Mouse (Mus musculus): ENCODE measurements around the gene Gm42674. TPM values are rescaled to one million over a fixed set of nuclear protein-coding genes. Genes with fewer than 3 reads are reported as not detected.

Gm42674 gene
- polyA plus RNA-seq (2015; fragmentation: Nextera tagmentation; extraction: Ambion mirVana): not detected in 2 replicates

DNA sequence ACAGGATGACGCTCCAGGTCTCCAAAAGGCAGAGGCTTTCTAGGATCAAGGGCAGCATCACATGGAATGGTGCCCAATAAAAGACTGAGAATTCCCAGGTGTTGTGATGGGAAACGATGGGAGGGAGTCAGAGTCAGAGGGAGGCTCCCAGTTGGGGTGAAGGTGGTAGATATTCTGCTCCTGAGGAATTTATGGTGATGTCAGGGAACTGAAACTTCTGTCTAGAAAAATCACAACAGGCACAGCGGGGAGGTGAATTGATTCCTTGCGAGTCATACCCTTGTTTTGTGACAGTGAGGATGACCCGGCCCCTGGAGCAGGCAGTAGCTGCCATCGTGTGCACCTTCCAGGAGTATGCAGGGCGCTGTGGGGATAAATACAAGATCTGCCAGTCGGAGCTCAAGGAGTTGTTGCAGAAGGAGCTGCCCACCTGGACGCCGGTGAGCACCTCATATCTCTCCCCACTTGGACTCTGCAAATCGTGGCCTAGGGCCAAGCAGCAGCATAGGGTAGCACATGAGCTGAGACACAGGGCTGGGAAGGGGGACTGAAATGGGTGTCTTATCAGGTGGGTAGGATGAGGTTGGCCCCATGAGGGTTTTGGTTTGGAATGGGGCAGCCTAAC lies at the start of gene Gm42674:
TSS of gene Gm42674 (plus strand) at position 419 of the 625 bp plus-strand sequence.
- H3K27ac ChIP-seq: no peak within 1 kb of the TSS
- 68% methylated on average over 11 of the region's 11 CpGs for WGBS (ENCODE audit: insufficient replicate concordance)
- H3K4me3 ChIP-seq (replicated peaks): no peak within 1 kb of the TSS
- H3K36me3 ChIP-seq: no peaks in the 10 kb centered on the region
- no peaks in the 10 kb centered on the region for H3K9me3 ChIP-seq (replicated peaks)
- H3K9ac ChIP-seq: no peak within 1 kb of the TSS
- peaks cover 8% of the 10 kb centered on the region for H3K4me1 ChIP-seq (replicated peaks)
- no peak for DNase-seq
- ATAC-seq (ENCODE audit: low read depth): no peak
- H3K4me2 ChIP-seq: no peak within 1 kb of the TSS
- H3K27me3 ChIP-seq: no peaks in the 10 kb centered on the region

- ATAC-seq (ENCODE audit: low read depth) (no peak), DNase-seq (no peak)
- no peaks in the 10 kb centered on the region for H3K36me3 ChIP-seq
- no peak overlapping the region for H3K4me3 ChIP-seq (replicated peaks)
- 54% methylated on average over 2 of the region's 2 CpGs for WGBS (ENCODE audit: insufficient replicate concordance)
- no peak overlapping the region for H3K27ac ChIP-seq
- no peak overlapping the region for H3K9ac ChIP-seq
- H3K9me3 ChIP-seq (replicated peaks): no peaks in the 10 kb centered on the region
- no peak overlapping the region for H3K4me2 ChIP-seq
- no peaks in the 10 kb centered on the region for H3K4me1 ChIP-seq (replicated peaks)
- H3K27me3 ChIP-seq: no peaks in the 10 kb centered on the region
These were observed 49.5 kb upstream of the Gm42674 start for GRCm38 (mm10) chr3:90552231-90552630.

- no peak for DNase-seq
- no peak for ATAC-seq (ENCODE audit: low read depth)
These were observed 45.8 kb upstream of the Gm42674 start for GRCm38 (mm10) chr3:90555954-90556353.

GRCm38 (mm10) chr3:90560008-90560628 lies 41.6 kb upstream of the Gm42674 start, which contains the start of gene S100a3:
TSS of gene S100a3 (plus strand) at chr3:90560578.
- Histone ChIP-seq H3K9me3 (replicated peaks) (no peaks in the 10 kb centered on the region), H3K9ac (no peak within 1 kb of the TSS), H3K4me1 (replicated peaks) (no peaks in the 10 kb centered on the region), H3K4me2 (no peak within 1 kb of the TSS), H3K36me3 (no peaks in the 10 kb centered on the region), H3K27ac (no peak within 1 kb of the TSS), H3K27me3 (no peaks in the 10 kb centered on the region), H3K4me3 (replicated peaks) (no peak within 1 kb of the TSS)
- no peak for DNase-seq
- no peak for ATAC-seq (ENCODE audit: low read depth)
- 59% methylated on average over 6 of the region's 6 CpGs for WGBS (ENCODE audit: insufficient replicate concordance)

More at GRCm38 (mm10) chr3:90555954-90556353, 45.8 kb upstream of the Gm42674 start:
- H3K27me3 ChIP-seq: no peaks in the 10 kb centered on the region
- no peaks in the 10 kb centered on the region for H3K36me3 ChIP-seq
- H3K27ac ChIP-seq: no peak overlapping the region
- no peak overlapping the region for H3K4me2 ChIP-seq
- 63% methylated on average over 5 of the region's 5 CpGs for WGBS (ENCODE audit: insufficient replicate concordance)
- H3K9me3 ChIP-seq (replicated peaks): no peaks in the 10 kb centered on the region
- no peak overlapping the region for H3K9ac ChIP-seq
- H3K4me3 ChIP-seq (replicated peaks): no peak overlapping the region
- H3K4me1 ChIP-seq (replicated peaks): no peaks in the 10 kb centered on the region

DNA sequence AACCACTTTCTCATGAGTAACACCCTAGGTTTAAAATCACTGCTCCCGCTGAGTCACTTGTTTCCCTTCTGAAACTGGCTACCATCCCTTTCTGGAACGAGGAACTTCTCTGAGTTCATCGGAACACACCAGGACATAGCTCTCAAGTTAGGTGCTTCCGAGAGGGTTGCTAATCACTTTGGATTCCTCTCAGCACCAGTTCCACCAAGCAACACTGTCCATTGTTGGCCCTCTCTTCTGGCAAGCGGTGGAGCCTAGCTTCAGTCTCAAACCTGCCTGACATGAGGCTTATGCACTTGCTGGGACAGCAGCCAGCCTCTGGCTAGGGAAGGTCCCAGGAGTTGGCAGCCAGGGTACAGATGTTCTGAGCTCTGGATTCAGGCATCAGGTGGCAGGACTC lies 27.0 kb upstream of the Gm42674 start:
- Histone ChIP-seq H3K36me3 (no peaks in the 10 kb centered on the region), H3K27me3 (no peaks in the 10 kb centered on the region), H3K4me2 (no peak overlapping the region), H3K4me3 (replicated peaks) (no peak overlapping the region), H3K9ac (no peak overlapping the region), H3K27ac (no peak overlapping the region), H3K9me3 (replicated peaks) (no peaks in the 10 kb centered on the region), H3K4me1 (replicated peaks) (no peaks in the 10 kb centered on the region)
- DNase-seq (no peak), ATAC-seq (ENCODE audit: low read depth) (no peak)
- 66% methylated on average over 5 of the region's 5 CpGs for WGBS (ENCODE audit: insufficient replicate concordance)

DNA sequence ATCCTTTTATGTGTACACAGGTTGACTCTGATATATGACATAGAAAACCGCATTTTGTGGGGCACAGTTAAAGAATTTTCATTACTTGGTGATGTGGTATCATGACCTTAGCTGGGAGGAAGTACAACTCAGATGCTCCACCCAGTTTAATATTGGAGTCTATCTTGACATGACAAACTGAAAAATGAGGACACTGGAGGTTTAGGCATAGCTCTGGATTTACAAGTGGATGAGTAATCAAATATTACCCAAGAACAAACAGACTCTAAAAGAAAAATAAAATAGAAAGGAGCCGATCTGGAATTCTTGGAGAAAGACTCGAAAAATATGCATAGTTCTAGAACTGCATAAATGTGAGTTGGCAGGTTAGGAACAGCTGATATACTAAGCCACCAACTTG lies 26.4 kb upstream of the Gm42674 start:
- Histone ChIP-seq H3K9ac (no peak overlapping the region), H3K4me2 (no peak overlapping the region), H3K4me3 (replicated peaks) (no peak overlapping the region), H3K27me3 (no peaks in the 10 kb centered on the region), H3K4me1 (replicated peaks) (no peaks in the 10 kb centered on the region), H3K27ac (no peak overlapping the region), H3K36me3 (no peaks in the 10 kb centered on the region), H3K9me3 (replicated peaks) (no peaks in the 10 kb centered on the region)
- no peak for ATAC-seq (ENCODE audit: low read depth)
- WGBS (ENCODE audit: insufficient replicate concordance): 56% methylated on average over 3 of the region's 3 CpGs
- no peak for DNase-seq

DNA sequence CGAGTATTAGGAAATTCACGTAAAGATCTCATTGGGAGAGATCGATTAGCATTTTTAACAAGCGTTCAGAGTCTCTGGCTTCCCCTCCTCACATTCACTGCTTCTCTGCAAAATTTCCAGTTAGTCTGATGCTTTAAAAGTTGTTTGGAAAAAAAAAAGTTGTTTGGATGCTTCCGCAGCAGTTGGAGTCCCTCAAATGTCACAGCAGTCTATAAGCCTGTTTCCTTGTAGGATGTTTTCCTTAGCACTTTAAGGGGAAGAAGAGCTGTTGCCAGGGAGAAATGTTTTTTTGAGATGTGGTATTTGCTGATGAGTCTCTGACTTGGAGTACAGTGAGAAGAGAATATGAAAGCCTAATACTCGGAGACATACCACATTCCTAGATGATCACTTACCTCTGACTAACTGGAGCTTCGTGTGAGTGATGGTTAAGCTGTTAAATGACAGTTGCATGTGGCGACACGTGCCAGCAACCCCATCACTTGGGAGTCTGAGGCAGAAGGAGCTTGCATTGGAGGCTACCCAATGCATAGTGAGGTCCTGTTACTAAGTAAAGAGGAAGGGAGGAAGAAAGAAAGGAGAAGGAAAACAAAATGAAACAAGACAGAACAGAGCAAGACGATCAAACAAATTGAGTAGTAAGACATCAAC lies 25.2 kb upstream of the Gm42674 start:
- ATAC-seq (ENCODE audit: low read depth) (no peak), DNase-seq (no peak)
- no peaks in the 10 kb centered on the region for H3K36me3 ChIP-seq
- no peaks in the 10 kb centered on the region for H3K27me3 ChIP-seq
- H3K4me3 ChIP-seq (replicated peaks): no peak overlapping the region
- WGBS (ENCODE audit: insufficient replicate concordance): 58% methylated on average over 10 of the region's 10 CpGs
- H3K27ac ChIP-seq: no peak overlapping the region
- no peaks in the 10 kb centered on the region for H3K9me3 ChIP-seq (replicated peaks)
- H3K4me1 ChIP-seq (replicated peaks): no peaks in the 10 kb centered on the region
- no peak overlapping the region for H3K4me2 ChIP-seq
- no peak overlapping the region for H3K9ac ChIP-seq

DNA sequence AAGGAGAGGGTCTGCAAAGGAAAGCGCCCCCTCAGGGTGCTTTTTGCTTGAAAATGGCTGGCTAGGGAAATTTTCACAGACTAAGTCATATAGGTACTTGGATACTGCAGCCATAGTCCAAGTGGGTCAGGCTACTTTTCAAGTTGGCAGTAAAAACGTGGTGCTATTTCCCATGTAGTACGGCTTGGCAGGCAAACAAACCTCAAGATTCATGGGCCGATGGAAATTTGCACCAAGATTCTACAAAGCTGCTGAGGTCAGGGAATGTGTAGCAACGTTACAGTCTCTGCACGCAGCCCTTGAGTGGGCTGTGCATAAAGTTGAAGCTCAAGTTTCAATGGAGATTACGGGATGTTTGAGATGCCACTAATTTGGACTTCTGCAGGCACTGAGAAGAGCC lies 22.3 kb upstream of the Gm42674 start:
- DNase-seq: no peak

DNA sequence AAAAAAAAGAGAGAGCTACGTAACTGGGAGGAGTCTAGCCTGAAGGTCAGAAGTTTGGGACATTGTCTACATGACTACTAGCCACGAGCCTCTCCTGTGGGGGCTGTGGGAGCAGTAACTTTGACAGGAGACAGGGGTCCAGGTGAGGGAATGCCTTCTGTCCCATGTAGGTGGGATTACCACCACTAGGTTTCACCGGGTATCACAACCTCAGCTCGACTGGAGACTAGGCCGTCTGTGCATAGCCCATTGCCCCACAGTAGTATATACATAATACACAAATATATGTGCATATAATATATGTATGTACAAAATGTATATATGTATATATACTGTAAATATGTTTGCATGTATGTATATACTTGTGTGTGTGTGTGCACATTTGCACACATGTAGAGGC lies 20.6 kb upstream of the Gm42674 start:
- Histone ChIP-seq H3K27me3 (no peaks in the 10 kb centered on the region), H3K9ac (no peak overlapping the region), H3K4me1 (replicated peaks) (no peaks in the 10 kb centered on the region), H3K9me3 (replicated peaks) (no peaks in the 10 kb centered on the region), H3K36me3 (no peaks in the 10 kb centered on the region), H3K4me3 (replicated peaks) (no peak overlapping the region), H3K4me2 (no peak overlapping the region), H3K27ac (no peak overlapping the region)
- no peak for DNase-seq
- WGBS (ENCODE audit: insufficient replicate concordance): 82% methylated on average over 5 of the region's 5 CpGs
- ATAC-seq (ENCODE audit: low read depth): no peak

More for the DNA sequence above, 22.3 kb upstream of the Gm42674 start:
- no peak overlapping the region for H3K4me3 ChIP-seq (replicated peaks)
- H3K9ac ChIP-seq: no peak overlapping the region
- no peaks in the 10 kb centered on the region for H3K9me3 ChIP-seq (replicated peaks)
- WGBS (ENCODE audit: insufficient replicate concordance): 67% methylated on average over 7 of the region's 7 CpGs
- ATAC-seq (ENCODE audit: low read depth): no peak
- no peak overlapping the region for H3K4me2 ChIP-seq
- no peaks in the 10 kb centered on the region for H3K27me3 ChIP-seq
- H3K27ac ChIP-seq: no peak overlapping the region
- H3K36me3 ChIP-seq: no peaks in the 10 kb centered on the region
- H3K4me1 ChIP-seq (replicated peaks): no peaks in the 10 kb centered on the region

- H3K9ac ChIP-seq: no peak overlapping the region
- H3K9me3 ChIP-seq (replicated peaks): no peaks in the 10 kb centered on the region
- no peak for DNase-seq
- no peaks in the 10 kb centered on the region for H3K36me3 ChIP-seq
- WGBS (ENCODE audit: insufficient replicate concordance): 83% methylated on average over 1 of the region's 1 CpGs
- H3K4me3 ChIP-seq (replicated peaks): no peak overlapping the region
- no peak overlapping the region for H3K4me2 ChIP-seq
- H3K4me1 ChIP-seq (replicated peaks): no peaks in the 10 kb centered on the region
- H3K27ac ChIP-seq: no peak overlapping the region
- H3K27me3 ChIP-seq: no peaks in the 10 kb centered on the region
- no peak for ATAC-seq (ENCODE audit: low read depth)
These were observed 19.5 kb upstream of the Gm42674 start for GRCm38 (mm10) chr3:90582156-90582555.

DNA sequence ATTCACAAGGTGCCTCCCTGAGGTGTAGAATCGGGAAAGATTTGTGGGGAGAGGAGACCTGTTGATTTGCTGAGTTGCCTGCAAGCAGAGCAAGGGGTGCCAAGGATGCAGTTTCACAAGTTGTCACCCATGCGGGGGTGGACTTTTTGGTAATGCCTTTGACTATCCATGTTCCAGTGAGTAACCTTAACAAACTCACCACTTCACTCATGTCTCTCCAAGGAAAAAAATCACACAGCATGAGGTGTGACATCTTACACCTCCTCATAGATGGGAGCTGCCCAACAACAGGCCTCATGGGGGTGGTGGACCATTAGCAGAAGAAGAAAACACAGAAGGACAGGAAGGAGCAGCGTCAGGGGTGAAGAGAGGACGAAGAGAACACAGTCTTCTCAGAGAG lies 19.1 kb upstream of the Gm42674 start:
- Histone ChIP-seq H3K4me2 (no peak overlapping the region), H3K27me3 (no peaks in the 10 kb centered on the region), H3K4me1 (replicated peaks) (no peaks in the 10 kb centered on the region), H3K9me3 (replicated peaks) (no peaks in the 10 kb centered on the region), H3K4me3 (replicated peaks) (no peak overlapping the region), H3K36me3 (no peaks in the 10 kb centered on the region), H3K27ac (no peak overlapping the region), H3K9ac (no peak overlapping the region)
- WGBS (ENCODE audit: insufficient replicate concordance): 71% methylated on average over 4 of the region's 4 CpGs
- ATAC-seq (ENCODE audit: low read depth) (no peak), DNase-seq (no peak)
